8 mouse cellular contexts compared by ENCODE assay signal in genomic region chr11:117319543-117320335, GRCm38 (mm10).
A peak's percentile ranks its signal among the peaks of the same experiment; 100 is the strongest.
DNase-seq lines count a peak whose midpoint lies in the region; ATAC-seq lines count a peak whose summit lies in the region.

No protein-coding gene starts in this region.

- no peaks in the 10 kb centered on the region for H3K27me3 ChIP-seq in kidney, embryonic 14.5 days (ENCODE audit: control insufficient read depth, insufficient read depth, low read length)
- no peaks in the 10 kb centered on the region for H3K27me3 ChIP-seq in forebrain, embryonic 14.5 days (replicated peaks; ENCODE audit: control insufficient read depth, insufficient read depth, low read length)

- H3K4me1 ChIP-seq in kidney, embryonic 14.5 days (ENCODE audit: control insufficient read depth, insufficient read depth, low read length): peaks cover 78% of the 10 kb centered on the region
- peaks cover 36% of the 10 kb centered on the region for H3K4me1 ChIP-seq in forebrain, embryonic 14.5 days (ENCODE audit: control insufficient read depth, insufficient read depth, low read length)

- peak overlapping the region; percentile 4; the same call in 1 of the 2 replicates for H3K9ac ChIP-seq in kidney, embryonic 14.5 days (ENCODE audit: low read depth, low read length)
- H3K9ac ChIP-seq in forebrain, embryonic 14.5 days (ENCODE audit: low read length): no peak overlapping the region

- no peaks in the 10 kb centered on the region for H3K9me3 ChIP-seq in kidney, embryonic 14.5 days (ENCODE audit: control insufficient read depth, low read length)
- H3K9me3 ChIP-seq in forebrain, embryonic 14.5 days (replicated peaks; ENCODE audit: control insufficient read depth, low read length): no peaks in the 10 kb centered on the region

- H3K36me3 ChIP-seq in kidney, embryonic 14.5 days (ENCODE audit: control insufficient read depth, insufficient read depth, low read length): no peaks in the 10 kb centered on the region
- no peaks in the 10 kb centered on the region for H3K36me3 ChIP-seq in forebrain, embryonic 14.5 days (ENCODE audit: control insufficient read depth, insufficient read depth, low read length)

- 25% methylated on average over 14 of the region's 15 CpGs for WGBS in kidney, embryonic 14.5 days
- WGBS in forebrain, embryonic 14.5 days: 53% methylated on average over 15 of the region's 15 CpGs

- H3K4me2 ChIP-seq in kidney, embryonic 14.5 days (replicated peaks; ENCODE audit: low read depth, low read length): no peak overlapping the region
- no peak overlapping the region for H3K4me2 ChIP-seq in forebrain, embryonic 14.5 days (ENCODE audit: low read length)

- H3K4me3 ChIP-seq in kidney, embryonic 14.5 days (ENCODE audit: low read length): no peak overlapping the region
- no peak overlapping the region for H3K4me3 ChIP-seq in forebrain, embryonic 14.5 days (ENCODE audit: low read depth, low read length)

- peak; percentile 57 for ATAC-seq in kidney, embryonic 14.5 days (ENCODE audit: low FRiP score, low TSS enrichment)
- ATAC-seq in forebrain, embryonic 14.5 days: peak; percentile 45

- DNase-seq in kidney, adult 8-10 months: no peak
- DNase-seq in forebrain, embryonic 14.5 days (ENCODE audit: low spot score): peak; percentile 56
- peak; percentile 83 for DNase-seq in induced T-regulatory cell, adult 2 months (ENCODE audit: low read depth)
- peak; percentile 77 to 81 for DNase-seq in lung, postnatal 4 days
- peak; percentile 37 to 46 for DNase-seq in spleen, postnatal 14 days (ENCODE audit: low spot score in 2 of 2)
- no peak for DNase-seq in urinary bladder, postnatal 25 days (ENCODE audit: low spot score)
- no peak for DNase-seq in gastrocnemius, postnatal 10 days

- peak overlapping the region; percentile 90 for H3K27ac ChIP-seq in kidney, embryonic 14.5 days (ENCODE audit: low read depth, low read length)
- peak overlapping the region; percentile 55; the same call in 1 of the 2 replicates for H3K27ac ChIP-seq in forebrain, embryonic 14.5 days (ENCODE audit: low read depth, low read length)

Comparison
In these comparisons a context has a peak if more than half of its experiments do, and no peak if none do; other contexts are left out.
1. DNase-seq: peak in forebrain, embryonic 14.5 days (single experiment), induced T-regulatory cell, adult 2 months (single experiment), lung, postnatal 4 days (2 of 2) and spleen, postnatal 14 days (2 of 2); none in kidney, adult 8-10 months (0 of 2), urinary bladder, postnatal 25 days (single experiment) and gastrocnemius, postnatal 10 days (single experiment).